Mouse (Mus musculus): ENCODE results near the gene Rprm. TPM values are rescaled to one million over a fixed set of nuclear protein-coding genes. Genes with fewer than 3 reads are reported as not detected.

Rprm gene
- polyA plus RNA-seq (2012; rRNA removed): 0.18 and 1.4 TPM in 2 replicates

DNA sequence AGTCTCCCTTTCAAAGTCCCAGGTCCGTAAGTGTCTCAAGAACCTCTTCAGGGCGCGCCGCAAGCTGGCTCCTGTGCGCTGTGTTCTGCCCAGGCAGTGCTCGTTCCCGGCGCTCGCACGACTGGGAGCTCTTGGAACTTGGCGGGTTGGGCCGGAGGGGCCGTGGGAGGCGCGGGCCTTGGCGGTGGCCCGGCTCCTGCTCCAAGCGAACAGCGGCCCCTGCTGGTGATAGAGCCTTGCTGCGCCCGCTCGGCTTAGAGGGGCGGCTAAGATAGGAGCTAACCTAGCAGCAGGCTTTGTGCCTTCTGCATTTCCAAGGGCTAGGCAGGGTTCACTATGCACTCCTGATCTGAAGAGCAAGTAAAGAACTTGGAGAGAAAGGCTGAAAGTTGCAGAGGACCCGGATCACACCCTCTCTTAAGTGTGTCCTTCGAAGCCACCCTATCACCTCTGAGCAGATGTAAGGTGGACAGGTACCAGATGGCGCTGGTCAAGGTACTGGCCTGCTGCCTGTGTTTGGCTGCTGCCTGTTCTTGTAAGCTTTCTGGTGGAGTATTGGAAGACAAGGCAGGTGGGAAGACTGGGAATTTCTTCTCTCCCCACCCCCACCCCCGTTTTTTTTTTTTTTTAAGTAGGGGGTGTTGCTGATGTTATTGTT, at the start of gene Rprm:
Rprm (minus strand) TSS at position 123 of the 658 bp plus-strand sequence.
- Histone ChIP-seq H3K27ac (ENCODE audit: insufficient read depth, low read depth, low read length) (no peak within 1 kb of the TSS), H3K4me1 (ENCODE audit: control insufficient read depth, insufficient read depth, insufficient read length, low read length) (peaks cover 3% of the 10 kb centered on the region; the same call in 1 of the 2 replicates), H3K27me3 (ENCODE audit: control insufficient read depth, insufficient read depth, low read length) (0 out of 2 replicates have a peak, but pooled peaks cover 2% of the 10 kb centered on the region), H3K4me3 (ENCODE audit: low read depth, low read length) (peak within 1 kb of the TSS; percentile 32), H3K36me3 (ENCODE audit: control insufficient read depth, insufficient read depth, low read length) (no peaks in the 10 kb centered on the region)
- 5% methylated on average over 27 of the region's 27 CpGs for WGBS
- TF ChIP-seq CTCF (IDR thresholded peaks at IDR 0.05; ENCODE audit: extremely low read depth, insufficient read length, insufficient replicate concordance, low read depth, low read length) (peak; percentile 48; the same call in 1 of the 2 replicates), POLR2A (IDR thresholded peaks at IDR 0.05; ENCODE audit: low read depth, low read length) (no peak)

DNA sequence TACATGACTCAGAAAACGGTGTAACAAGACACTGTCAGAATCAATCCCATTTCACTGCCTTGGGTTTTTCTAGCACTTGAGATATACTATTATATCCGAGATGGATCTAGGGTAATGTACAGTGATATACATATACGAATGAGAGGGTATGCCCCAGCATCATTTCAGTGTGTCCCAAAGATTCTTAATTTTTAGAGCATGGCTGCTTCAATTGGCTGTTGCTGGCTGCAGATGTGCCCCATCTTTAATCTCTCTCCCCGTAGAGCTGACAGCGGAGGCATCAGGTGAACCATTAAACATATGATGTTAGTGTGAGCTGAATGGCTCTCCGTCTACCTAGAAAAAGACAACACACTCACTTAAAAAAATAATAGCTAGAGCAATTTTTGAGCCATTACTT, 34.0 kb upstream of the Rprm start:
- Histone ChIP-seq H3K4me3 (ENCODE audit: low read depth, low read length) (no peak overlapping the region), H3K27me3 (ENCODE audit: control insufficient read depth, insufficient read depth, low read length) (no peaks in the 10 kb centered on the region), H3K4me1 (ENCODE audit: control insufficient read depth, insufficient read depth, insufficient read length, low read length) (no peaks in the 10 kb centered on the region), H3K27ac (ENCODE audit: insufficient read depth, low read depth, low read length) (no peak overlapping the region), H3K36me3 (ENCODE audit: control insufficient read depth, insufficient read depth, low read length) (no peaks in the 10 kb centered on the region)
- TF ChIP-seq CTCF (IDR thresholded peaks at IDR 0.05; ENCODE audit: extremely low read depth, insufficient read length, insufficient replicate concordance, low read depth, low read length) (no peak), POLR2A (IDR thresholded peaks at IDR 0.05; ENCODE audit: low read depth, low read length) (no peak)
- WGBS: 71% methylated on average over 6 of the region's 6 CpGs

DNA sequence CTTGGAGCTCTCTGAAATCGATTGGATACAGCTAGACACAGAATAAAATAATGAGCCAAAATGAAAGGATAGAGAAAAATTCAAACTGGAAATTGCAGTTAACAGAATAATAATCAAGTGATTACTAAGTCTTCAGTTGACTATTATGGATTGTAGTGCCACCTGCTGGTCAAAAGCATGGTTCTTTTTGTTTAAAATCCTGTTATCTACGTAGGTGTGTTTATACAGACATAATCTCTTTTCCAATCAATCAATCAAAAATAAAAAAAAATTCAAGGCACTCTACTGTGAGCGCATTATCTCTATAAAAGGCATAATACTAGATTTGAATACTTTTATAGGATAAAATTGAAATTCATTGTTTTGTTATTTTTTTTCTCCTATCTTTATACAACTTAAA, 33.5 kb upstream of the Rprm start:
- TF ChIP-seq CTCF (IDR thresholded peaks at IDR 0.05; ENCODE audit: extremely low read depth, insufficient read length, insufficient replicate concordance, low read depth, low read length): no peak
- no peaks in the 10 kb centered on the region for H3K36me3 ChIP-seq (ENCODE audit: control insufficient read depth, insufficient read depth, low read length)
- H3K27me3 ChIP-seq (ENCODE audit: control insufficient read depth, insufficient read depth, low read length): no peaks in the 10 kb centered on the region
- 20% methylated on average over 3 of the region's 3 CpGs for WGBS
- no peaks in the 10 kb centered on the region for H3K4me1 ChIP-seq (ENCODE audit: control insufficient read depth, insufficient read depth, insufficient read length, low read length)
- H3K27ac ChIP-seq (ENCODE audit: insufficient read depth, low read depth, low read length): no peak overlapping the region
- H3K4me3 ChIP-seq (ENCODE audit: low read depth, low read length): no peak overlapping the region

DNA sequence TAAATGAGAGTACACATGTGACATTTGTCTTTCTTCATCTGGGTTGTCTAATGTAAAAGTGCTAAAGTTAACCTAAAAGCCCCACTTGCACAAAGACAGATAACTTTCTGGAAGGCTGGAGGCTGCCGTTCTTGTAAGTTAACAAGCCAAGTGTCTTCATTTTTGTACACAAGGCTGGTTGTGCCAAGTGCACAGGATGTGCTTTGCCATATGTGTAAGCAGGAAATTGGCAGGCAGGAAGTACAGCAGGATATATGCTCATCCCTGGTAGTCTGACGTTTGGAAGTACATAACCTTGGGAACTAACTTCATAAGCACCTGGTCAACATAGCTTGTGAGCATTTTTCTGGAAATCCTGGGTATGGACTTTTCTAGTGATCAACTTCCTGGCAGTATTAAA, 25.9 kb upstream of the Rprm start:
- Histone ChIP-seq H3K4me3 (ENCODE audit: low read depth, low read length) (no peak overlapping the region), H3K27me3 (ENCODE audit: control insufficient read depth, insufficient read depth, low read length) (no peaks in the 10 kb centered on the region), H3K27ac (ENCODE audit: insufficient read depth, low read depth, low read length) (no peak overlapping the region), H3K36me3 (ENCODE audit: control insufficient read depth, insufficient read depth, low read length) (no peaks in the 10 kb centered on the region), H3K4me1 (ENCODE audit: control insufficient read depth, insufficient read depth, insufficient read length, low read length) (no peaks in the 10 kb centered on the region)
- no peak for TF ChIP-seq POLR2A (IDR thresholded peaks at IDR 0.05; ENCODE audit: low read depth, low read length)
- no peak for TF ChIP-seq CTCF (IDR thresholded peaks at IDR 0.05; ENCODE audit: extremely low read depth, insufficient read length, insufficient replicate concordance, low read depth, low read length)
- 62% methylated on average over 2 of the region's 2 CpGs for WGBS

DNA sequence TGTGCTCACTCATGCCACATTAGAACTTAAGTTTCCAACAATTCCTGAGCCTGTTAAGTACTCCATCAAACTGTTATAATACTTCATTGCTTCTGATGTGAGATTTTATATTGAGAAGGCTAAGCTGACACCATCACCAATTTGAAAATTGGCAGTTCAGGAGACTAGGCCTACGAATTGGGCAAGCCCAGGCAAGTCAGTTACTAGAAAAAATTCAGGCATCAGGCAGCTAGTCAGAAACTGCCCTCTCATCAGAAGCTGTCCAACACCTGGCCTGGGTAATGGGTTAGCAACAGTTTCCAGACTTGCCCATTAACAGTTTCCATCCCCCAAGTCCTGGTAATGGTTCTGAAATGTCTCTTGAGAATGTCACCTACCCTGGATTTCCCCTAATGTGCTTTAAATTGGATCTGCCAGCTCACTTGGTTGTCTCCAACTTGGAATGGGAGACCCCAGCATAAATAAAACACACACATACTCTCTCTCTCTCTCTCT, 20.9 kb upstream of the Rprm start:
- Histone ChIP-seq H3K4me1 (ENCODE audit: control insufficient read depth, insufficient read depth, insufficient read length, low read length) (no peaks in the 10 kb centered on the region), H3K4me3 (ENCODE audit: low read depth, low read length) (no peak overlapping the region), H3K36me3 (ENCODE audit: control insufficient read depth, insufficient read depth, low read length) (no peaks in the 10 kb centered on the region), H3K27ac (ENCODE audit: insufficient read depth, low read depth, low read length) (no peak overlapping the region), H3K27me3 (ENCODE audit: control insufficient read depth, insufficient read depth, low read length) (no peaks in the 10 kb centered on the region)
- no peak for TF ChIP-seq CTCF (IDR thresholded peaks at IDR 0.05; ENCODE audit: extremely low read depth, insufficient read length, insufficient replicate concordance, low read depth, low read length)
- TF ChIP-seq POLR2A (IDR thresholded peaks at IDR 0.05; ENCODE audit: low read depth, low read length): no peak
- WGBS: 63% methylated on average over 1 of the region's 1 CpGs

DNA sequence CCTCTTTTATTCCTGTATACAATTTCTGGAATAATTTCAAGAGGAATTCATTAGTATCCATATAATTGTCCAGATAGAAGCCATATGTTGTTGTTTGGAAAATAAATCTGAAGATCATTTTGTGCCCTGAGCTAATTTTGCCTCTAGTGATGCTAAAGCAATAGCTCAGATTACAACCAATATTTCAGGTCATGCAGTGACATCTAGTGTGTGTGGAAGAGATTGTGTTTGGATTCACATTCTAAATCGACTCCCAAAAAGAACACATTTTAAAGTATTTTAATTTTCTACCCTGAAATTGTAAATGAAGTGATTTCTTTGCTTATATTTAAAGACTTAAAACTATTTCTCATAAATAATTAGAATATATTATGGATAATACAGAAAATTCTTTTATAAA, 14.6 kb upstream of the Rprm start:
- 60% methylated on average over 1 of the region's 1 CpGs for WGBS
- no peaks in the 10 kb centered on the region for H3K36me3 ChIP-seq (ENCODE audit: control insufficient read depth, insufficient read depth, low read length)
- TF ChIP-seq CTCF (IDR thresholded peaks at IDR 0.05; ENCODE audit: extremely low read depth, insufficient read length, insufficient replicate concordance, low read depth, low read length): no peak
- TF ChIP-seq POLR2A (IDR thresholded peaks at IDR 0.05; ENCODE audit: low read depth, low read length): no peak
- no peaks in the 10 kb centered on the region for H3K4me1 ChIP-seq (ENCODE audit: control insufficient read depth, insufficient read depth, insufficient read length, low read length)
- H3K27me3 ChIP-seq (ENCODE audit: control insufficient read depth, insufficient read depth, low read length): no peaks in the 10 kb centered on the region
- no peak overlapping the region for H3K4me3 ChIP-seq (ENCODE audit: low read depth, low read length)
- no peak overlapping the region for H3K27ac ChIP-seq (ENCODE audit: insufficient read depth, low read depth, low read length)

DNA sequence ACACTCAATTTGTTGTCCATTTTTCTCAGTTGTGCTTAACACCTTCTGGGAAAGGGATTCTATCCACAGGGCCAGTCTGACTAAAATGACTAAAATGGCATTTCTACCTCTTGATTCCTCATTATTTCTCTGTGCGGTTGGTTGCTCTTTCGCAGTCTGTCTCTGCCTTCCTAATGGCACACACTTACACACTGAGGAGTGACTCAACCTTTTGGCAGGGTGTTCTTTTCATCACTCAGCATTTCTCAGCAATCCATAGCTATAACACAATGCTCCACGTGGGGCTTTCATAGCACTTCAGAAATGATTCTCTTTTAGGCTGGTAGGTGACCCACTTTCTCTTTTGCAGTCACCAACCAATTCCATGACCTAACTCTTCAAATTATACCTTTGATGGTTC, 7.3 kb upstream of the Rprm start:
- no peaks in the 10 kb centered on the region for H3K4me1 ChIP-seq (ENCODE audit: control insufficient read depth, insufficient read depth, insufficient read length, low read length)
- no peaks in the 10 kb centered on the region for H3K36me3 ChIP-seq (ENCODE audit: control insufficient read depth, insufficient read depth, low read length)
- no peaks in the 10 kb centered on the region for H3K27me3 ChIP-seq (ENCODE audit: control insufficient read depth, insufficient read depth, low read length)
- no peak overlapping the region for H3K27ac ChIP-seq (ENCODE audit: insufficient read depth, low read depth, low read length)
- 89% methylated on average over 3 of the region's 3 CpGs for WGBS
- TF ChIP-seq CTCF (IDR thresholded peaks at IDR 0.05; ENCODE audit: extremely low read depth, insufficient read length, insufficient replicate concordance, low read depth, low read length): no peak
- no peak for TF ChIP-seq POLR2A (IDR thresholded peaks at IDR 0.05; ENCODE audit: low read depth, low read length)
- H3K4me3 ChIP-seq (ENCODE audit: low read depth, low read length): no peak overlapping the region
